Mouse (Mus musculus) retina, embryonic 14.5 days (tissue): ENCODE measurements around the gene Zfp961.
"Not testable (repeated sequence)": the region's sequence is repeated elsewhere in the genome, so short reads cannot be mapped to it uniquely, and the experiment has no call there.

Experiments
- DNase-seq: peaks from one replicate; pipeline ENCODE4 v3.0.0-alpha.2; 2015; ENCODE audit warnings: low spot score

Gene Zfp961

DNA sequence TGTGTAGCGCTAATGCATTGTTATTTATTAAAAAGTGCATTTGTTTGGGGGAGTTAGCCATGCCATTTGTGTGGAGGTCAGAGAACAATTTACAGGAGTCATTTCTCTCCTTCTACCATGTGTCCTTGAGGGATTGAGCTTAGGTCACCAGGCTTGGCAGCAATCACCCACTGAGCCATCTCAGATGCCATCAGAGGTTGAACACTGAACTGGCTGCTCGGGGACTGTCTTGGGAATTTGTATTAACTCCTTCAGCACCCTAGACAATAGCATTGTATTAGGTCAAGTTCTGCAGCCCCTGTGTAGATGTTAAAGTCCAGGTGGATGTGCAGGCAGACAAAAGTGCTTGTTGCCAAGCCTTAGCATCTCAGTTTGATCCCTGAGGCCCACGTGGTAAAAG lies 13.2 kb downstream of the Zfp961 start:
- DNase-seq = no peak

DNA sequence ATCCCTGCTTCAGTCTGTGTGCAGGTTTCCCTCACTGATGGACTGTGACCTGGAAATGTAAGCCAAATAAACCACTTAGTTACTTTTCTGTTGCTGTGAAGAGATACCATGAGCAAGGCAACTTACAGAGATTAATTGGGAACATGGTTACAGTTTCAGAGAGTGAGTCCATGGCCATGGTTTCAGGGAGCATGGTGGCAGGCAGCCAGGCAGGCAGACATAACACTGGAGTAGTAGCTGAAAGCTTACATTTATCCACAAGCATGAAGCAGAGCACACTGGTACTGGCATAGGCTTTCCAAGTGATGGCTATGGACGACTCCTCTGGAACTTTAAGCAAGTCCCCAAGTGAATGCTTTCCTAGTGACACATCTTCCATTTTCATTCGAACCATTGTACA lies 14.3 kb downstream of the Zfp961 start:
- no peak for DNase-seq

DNA sequence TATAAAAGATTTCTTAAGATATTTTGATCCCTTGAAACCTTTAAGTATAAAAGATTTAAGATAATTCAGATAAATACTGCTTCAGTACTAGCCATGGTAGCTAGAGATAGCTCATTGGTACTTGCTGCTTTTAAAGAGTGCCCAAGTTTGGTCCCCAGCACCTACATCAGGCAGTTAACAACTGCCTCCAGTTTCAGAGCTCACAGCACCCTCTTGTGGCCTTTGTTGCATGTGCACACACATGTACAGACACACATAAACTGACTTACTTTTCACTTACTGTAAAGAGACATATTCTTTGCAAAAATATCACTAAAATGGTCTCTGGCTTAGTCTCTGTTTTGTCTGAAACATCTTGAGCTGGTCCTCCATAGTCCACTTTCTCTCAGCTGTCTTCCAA lies 15.6 kb downstream of the Zfp961 start:
- DNase-seq = no peak

DNA sequence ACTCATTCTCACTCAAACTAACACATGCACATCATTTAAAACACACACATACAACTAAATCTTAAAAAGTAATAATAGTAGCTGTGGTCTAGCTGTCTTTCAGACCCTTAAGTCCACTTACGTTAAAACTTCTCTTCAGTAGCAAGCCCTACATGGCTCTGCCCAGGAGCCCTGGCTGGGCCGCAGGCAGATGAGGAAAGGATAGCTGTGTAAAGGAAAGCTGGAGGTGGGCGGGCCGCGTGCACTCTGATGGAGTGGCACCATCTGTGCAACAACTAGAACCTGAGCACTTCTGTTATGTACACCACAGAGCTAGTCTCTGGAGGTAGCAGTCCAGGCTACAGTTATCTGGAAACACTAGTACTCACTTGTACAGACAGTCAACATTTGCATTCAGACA lies 16.4 kb downstream of the Zfp961 start:
- no peak for DNase-seq

DNA sequence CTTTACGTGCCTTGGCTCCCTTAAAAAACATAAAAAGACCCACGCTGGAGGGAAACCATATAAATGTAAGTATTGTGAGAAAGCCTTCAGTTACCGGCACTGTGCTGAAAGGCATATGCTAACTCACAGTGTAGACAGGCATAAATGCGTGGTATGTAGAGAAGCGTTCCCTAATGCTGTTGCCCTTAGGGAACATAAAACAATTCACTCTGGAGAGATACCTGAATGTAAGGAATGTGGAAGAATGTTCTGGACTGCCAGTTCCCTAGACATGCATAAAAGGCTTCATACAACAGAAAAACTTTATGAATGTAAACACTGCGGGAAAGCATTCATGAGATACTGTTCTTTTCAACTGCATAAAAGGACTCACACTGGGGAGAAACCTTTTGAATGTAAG lies 17.3 kb downstream of the Zfp961 start:
- no peak for DNase-seq

DNA sequence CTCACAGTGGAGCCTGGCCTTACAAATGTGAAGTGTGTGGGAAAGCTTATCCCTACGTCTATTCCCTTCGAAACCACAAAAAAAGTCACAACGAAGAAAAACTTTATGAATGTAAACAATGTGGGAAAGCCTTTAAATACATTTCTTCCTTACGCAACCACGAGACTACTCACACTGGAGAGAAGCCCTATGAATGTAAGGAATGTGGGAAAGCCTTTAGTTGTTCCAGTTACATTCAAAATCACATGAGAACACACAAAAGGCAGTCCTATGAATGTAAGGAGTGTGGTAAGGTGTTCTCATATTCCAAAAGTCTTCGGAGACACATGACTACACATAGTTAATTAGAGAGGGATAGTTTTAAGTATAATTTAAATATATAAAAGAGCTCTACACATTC lies 17.8 kb downstream of the Zfp961 start:
- no peak for DNase-seq

DNA sequence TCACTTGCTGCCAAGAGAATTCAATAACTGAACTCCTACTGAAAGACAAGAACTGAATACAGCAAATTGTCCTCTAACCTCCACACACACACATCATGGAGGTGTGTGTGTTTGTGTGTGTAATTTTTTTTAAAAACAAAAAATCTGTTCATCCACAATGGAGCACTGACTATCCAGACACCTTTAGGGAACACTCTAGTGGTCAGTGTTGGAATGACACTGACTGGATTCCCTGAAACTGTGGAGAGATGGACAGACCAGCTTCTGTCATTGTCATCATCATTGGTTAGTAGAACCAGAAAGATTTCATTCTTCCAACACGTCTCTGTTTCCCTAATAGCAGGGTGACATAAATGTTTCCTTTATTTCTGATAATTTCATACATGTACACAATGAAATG lies 21.1 kb downstream of the Zfp961 start:
- peak; percentile 58 for DNase-seq

DNA sequence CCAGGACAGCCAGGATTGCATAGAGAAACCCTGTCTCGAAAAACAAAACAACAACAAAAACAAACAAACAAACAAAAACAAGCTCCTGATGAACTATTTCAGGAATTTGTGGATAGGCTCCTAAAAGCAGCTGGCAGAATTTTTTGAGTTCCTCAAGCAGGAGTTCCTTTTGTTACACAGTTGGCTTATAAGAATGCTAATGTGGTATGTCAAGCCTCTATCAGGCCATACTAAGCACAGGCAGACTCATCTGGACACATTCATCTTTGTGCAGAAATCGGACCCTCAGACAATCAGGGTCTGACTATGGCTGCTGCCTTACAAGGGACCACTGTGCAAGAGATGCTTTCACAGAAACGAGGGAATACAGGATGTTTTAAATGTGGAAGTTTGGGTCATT lies 23.4 kb downstream of the Zfp961 start:
- DNase-seq = no peak

DNA sequence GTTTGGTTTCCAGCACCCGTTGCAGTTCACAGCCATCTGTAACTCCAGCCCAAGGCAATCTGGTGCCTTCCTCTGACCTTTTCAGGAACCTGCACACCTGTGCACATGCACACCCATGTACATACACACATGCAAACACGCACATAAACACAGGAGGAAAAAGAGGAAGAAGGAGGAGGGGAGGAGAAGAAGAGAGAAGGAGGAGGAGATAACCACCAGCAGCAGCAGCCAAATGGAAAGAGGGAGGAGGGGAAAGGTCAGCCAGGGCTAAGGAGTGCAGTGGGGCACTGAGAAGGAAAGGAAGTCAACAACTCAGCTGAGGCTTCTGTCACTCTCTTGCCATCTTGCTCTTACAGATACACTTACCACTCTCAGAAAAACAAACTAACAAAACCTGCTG lies 30.2 kb downstream of the Zfp961 start:
- no peak for DNase-seq

DNA sequence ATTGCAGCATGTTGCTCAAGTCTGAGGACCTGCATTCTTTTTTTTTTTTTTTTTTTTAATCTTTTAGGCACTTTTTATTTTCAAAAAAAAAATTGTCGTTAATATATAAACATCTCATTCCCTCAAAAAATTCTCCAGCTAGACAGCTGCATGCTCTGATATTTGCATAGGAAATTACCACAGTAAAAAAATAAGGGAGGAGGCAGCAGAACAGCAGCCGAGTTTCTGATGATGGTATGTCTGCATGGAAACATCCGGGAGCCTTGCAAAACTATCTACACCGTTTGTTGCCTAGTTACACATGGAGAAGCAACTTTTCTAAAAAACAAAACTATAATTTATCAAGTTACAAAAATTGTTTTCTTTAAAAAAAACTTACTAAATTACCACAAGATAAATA lies 30.6 kb downstream of the Zfp961 start:
- no peak for DNase-seq

DNA sequence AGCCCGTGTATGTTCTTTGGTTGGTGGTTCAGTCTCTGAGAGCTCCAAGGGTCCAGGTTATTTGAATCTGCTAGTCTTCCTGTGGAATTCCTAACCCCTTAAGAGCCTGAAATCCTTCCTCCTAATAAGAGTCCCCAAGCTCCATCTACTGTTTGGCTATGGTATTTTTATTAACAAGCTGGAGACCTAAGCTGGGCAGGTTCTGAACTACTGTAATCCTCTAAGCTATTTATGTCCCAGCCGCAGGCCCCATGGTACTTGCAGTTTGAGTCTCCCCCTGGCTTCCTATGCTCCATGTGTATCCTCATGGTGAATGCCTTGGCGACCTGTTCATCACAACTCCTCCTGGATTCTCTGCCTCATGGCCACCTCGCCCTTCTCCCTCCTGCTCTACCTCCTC lies 33.8 kb downstream of the Zfp961 start:
- peak; percentile 50 for DNase-seq

DNA sequence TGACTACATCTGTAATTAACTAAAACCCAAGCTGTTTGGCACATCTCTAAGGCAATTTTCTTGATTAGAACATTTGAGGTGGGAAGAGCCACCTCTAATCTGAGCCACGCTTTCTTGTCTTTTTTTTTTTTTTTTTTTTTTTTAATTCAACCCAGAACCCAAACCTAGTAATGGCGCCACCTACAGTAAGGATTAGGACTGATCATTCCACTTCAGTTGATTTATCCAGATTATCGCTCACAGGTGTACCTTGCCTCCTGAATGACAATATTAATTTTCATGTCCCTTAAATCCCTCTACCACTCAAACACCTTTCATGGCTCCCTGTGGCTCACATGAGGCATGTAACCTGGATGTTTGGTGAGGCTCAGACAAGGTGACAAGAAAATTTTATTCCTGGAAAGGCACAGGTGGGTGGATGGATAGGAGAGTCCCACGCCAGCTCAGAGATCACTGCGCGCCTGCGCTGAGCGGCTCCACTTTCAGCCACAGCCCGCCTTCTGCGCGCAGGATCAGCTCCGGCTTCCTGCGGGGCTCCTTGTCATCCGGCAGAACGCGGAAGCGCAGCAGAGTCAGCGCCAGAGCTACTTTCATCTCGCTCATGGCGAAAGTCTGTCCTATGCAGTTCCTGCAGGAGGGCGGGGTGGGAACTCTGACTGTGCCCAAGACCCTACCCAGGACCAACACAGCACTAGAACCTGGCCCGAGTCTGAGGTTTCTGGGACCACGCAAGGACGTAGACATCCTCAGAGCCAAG lies 37.5 kb downstream of the Zfp961 start:
- DNase-seq = peak; percentile 58

DNA sequence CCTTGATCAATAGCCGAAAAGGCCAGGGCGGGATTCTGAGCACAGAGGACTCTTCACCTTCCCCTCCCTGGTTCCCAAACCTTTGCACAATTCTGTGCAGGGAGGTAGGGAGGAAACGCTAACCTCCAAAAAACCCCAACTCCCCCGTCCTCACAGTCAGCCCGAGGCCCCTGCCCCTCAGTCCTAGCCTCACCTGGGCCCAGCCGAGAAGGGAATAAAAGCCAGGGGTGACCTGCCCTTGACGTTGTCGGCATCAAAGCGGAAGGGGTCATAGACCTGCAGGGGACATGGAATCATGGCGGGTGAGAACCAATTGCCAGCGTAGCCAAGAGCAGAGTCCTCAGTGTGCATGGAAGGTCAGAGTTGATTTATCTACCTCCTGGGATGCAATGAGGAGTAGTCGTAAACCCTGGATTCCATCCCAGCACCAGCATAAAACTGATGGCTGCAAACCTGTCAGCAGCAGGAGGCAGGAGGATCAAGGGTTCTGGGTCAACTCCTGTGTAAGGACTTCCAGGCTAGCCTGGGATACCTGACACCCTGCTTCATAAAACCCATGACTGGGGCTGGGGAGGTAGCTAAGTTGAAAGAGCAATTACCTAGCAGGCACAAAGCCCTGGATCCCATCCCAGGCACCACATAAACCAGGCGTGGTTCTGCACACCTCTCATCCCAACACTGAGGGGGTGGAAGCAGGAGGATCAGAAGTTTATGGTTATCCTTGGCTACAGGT lies 38.2 kb downstream of the Zfp961 start:
- DNase-seq = no peak

DNA sequence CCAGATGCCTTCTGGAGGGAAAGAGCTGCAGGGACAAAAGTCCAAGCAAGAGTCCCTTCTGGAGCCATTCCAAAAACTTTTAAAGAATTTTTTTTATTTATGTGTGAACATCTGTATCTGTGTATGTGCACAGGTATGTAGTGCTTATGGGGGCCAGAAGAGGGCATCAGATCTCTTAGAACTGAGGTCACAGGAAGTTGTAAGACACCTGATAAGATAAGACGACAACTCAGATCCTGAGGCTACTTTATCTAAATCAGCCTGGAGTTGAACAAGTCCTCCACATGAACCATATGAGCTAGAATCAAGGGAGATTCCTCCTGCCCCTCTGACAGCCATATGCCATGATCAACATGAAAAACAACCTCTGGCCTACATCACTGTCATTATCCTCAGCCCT lies 48.6 kb downstream of the Zfp961 start:
- no peak for DNase-seq

DNA sequence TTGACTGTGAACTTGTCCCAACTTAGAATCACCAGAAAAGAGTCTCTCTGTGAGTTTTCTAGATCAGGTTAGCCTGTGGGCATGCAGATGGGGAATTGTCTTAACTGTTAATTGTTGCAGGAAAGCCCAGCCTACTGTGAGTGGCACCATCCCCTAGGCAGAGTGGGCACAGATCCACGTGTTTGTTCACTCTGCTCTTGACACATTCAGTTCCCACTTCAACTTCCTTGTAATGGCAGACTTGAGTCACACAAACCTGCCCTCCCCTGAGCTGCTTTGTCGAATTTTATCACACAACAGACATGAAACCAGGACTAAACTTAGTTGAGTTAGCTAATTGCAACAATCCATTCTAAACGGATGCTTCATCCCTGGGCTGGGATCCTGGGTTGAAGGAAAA lies 49.4 kb downstream of the Zfp961 start:
- no peak for DNase-seq

DNA sequence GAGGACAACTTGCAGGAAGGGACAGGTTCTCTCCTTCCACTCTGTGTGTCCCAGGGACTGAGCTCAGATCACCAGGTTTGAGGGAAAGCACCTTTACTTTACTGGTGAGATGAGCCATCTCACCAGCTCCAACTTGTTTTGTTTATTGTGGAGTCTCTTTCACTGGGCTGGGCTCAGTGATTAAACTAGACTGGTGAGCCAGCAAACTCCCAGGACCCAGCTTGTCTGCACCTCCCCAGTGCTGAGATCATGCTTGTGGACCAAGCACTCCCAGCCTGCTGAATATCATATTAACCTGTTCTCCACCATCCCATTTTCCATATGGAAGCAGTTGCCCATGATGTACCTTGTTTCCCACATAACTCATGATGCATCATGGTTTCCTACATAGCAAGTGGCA lies 52.1 kb downstream of the Zfp961 start:
- no peak for DNase-seq

DNA sequence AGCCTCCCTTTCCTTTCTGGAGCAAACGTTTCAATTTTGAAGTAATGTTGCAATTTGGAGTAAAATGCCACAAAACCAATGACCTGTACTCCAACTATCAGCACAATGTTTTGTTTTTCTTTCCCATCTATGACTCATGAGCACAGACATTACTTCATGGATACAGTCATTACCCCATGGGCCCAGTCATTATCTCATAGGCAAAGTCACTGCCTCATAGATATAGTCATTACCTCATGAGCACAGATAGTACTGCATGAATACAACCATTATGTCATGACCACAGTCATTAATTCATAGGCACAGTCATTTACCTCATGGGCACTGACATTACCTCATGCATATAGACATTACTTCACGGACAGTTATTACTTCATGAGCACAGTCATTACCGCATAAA lies 55.1 kb downstream of the Zfp961 start:
- DNase-seq = no peak

DNA sequence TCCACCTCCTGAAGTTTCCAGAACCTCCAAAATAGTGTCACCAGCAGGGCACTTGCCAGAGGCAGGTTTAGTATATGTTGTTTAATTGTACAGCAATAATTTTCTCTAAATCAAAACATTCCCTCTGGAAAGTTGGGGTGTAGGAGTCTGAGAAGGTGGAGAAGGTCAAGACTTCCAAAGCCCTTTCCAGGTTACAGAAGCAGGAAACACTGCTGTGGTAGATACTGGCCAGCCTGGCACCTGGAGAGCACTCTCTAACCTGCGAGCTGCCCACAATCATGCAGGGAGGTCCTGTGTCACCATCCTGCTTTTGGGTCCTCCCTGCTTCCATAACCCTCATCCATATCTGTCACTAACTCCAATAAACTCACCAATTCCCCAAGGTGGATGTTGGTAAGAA lies 55.9 kb downstream of the Zfp961 start:
- no peak for DNase-seq

DNA sequence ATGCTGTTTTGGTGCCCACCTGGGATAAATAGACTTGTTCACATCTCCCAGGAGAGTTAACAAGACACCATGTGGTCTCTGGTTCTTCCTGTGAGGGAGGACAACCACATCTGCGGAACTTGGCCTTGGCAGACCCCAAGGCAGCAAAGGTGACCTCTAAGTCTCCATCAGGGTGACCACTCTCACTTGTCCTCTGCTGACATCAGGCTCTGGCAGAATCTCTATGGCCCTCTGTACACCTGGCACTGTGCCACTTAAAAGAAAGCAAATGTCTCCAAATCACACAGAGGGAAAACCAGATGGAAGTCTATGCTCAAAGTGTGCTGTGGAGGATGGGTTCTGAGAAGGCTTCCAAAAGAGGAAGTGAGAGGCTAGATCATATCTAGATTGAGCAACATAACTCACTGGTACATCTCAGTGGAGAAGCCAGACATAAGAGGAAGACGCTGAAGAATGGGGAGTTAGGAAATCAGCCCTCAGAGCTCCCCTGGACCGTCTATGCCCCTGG lies 57.4 kb downstream of the Zfp961 start:
- DNase-seq = peak; percentile 0

DNA sequence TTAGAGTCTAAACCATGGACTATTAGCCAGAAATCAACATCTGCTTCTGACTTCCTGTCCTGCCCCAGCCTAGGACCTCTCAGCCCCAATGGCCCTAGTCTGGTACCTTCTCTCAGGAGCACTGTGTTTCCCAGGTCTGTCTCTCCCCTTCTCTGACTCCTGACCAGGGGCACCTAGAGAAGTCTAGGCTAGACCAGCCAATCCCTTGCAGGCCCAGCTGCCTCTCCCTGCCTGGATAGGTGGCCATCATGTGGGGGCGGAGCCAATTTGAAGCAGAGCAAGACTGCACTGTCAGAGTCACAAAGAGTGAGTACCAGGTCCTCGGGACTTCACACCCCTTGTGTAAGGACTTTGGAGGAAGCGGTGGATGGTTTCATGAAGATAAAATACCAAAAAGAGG lies 58.6 kb downstream of the Zfp961 start, which contains the start of gene Cyp4f18:
Cyp4f18 (minus strand) TSS at position 154 of the 400 bp plus-strand sequence.
- peak; percentile 0 for DNase-seq

DNA sequence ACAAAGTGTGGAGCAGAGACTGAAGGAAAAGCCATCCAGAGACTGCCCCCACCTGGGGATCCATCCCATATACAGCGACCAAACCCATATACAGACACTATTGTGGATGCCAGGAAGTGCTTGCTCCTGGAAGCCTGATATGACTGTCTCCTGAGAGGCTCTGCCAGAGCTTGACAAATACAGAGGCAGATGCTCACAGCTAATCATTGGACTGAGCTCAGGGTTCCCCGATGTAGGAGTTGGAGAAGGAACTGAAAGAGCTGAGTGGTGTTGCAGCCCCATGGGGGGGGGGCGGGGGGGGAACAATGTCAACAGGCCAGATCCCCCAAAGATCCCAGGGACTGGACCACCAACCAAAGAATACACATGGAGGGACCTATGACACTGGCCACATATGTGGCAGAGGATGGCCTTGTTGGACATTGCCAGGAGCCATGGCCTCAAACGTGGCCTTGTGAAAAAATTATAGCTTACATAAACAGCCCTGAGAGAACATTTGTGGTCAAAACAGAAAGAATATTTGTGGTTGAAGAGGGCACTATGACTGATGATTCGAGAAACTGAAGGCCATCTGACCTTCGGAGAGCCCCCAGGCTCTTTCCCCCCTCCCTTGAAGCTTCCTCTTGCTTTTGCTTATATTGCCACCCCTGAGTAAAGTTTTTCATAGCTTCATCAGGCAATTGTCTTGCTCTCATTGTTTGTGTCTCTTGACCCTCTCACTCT lies 62.8 kb downstream of the Zfp961 start:
- DNase-seq = not testable (repeated sequence)

DNA sequence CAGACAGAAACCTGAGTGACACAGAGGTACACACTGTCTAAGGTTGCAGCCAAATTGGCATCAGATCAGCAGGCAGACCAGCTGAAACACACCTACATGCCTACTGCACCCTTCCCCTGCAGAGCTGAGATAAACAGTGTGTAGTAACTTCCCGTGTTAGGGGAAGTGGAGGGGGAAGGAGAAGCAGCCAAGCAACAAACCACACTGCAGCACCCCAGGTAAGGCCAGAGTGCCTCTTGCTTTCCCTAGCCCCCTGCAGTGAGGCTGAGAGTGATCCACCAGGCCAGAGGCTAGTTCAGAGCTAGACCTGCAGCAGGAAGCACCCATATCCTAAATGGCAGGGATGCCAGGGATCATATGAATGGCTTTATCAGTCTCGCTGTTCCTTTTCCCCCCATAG lies 66.5 kb downstream of the Zfp961 start:
- not testable (repeated sequence) for DNase-seq

DNA sequence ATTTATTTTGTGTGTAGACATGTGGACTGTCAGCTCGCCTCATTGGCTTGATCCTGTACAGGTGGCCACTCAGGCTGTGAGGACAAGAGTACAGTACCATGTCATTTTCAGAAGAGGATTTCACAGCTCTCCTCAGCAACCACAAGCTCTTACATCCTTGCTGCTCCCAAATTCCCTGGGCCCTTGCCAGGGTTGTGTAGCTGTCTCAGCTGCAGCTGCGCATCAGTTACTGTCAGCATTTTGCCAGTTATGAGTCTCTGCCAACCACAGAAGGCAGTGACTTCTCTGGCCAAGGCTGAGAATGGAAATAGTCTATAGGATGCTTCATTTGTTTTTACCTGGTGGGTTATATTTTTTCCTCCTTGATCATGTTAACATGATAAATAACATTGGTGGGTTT lies 67.3 kb downstream of the Zfp961 start:
- DNase-seq = no peak
